Mouse (Mus musculus): ENCODE measurements around the gene Sinhcaf. TPM values are rescaled to one million over a fixed set of nuclear protein-coding genes. Genes with fewer than 3 reads are reported as not detected.

The Sinhcaf gene
- polyA plus RNA-seq, 1 experiment from 2014 or later: 62.0 TPM

DNA sequence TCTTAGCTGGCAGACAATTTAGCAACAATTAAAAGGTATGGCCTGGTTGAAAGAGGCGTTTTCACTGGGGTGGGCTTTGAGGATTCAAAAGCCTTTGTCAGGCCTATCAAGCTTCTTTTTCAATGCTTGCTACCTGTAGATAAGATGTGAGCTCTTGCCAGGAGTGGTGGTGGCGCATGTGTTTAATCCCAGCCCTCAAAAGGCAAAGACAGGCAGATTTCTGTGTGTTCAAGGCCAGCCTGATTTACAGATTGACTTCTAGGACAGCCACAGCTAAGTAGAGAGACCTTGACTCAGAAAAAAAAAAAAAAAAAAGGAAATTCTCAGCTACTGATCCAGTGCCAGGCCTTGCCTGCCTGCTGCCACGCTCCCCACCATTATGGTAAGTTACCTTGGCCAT is 43.5 kb downstream of the Sinhcaf start:
- WGBS: 80% methylated on average over 3 of the region's 3 CpGs

DNA sequence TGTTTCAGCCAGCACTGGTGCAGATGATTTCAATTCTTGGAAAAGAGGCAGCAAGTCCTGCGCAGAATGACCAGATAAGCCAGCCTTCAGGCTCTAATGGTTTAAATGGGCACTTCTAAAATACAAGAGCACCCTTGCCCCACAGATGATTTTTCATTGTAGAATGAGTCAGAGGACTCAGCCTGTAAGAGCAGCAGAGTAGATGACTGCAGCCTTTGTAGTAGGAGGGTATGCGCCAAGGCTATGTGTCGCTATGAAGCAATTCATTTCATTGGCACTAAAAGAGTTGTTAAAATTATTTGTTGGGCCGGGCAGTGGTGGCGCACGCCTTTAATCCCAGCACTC is 49.8 kb downstream of the Sinhcaf start:
- Histone ChIP-seq H3K9me3 (ENCODE audit: control insufficient read depth, low read length) (no peaks in the 10 kb centered on the region), H3K4me1 (ENCODE audit: control insufficient read depth in 2 of 2, insufficient read depth in 2 of 2, low read length in 2 of 2) (peaks cover 0 to 2% of the 10 kb centered on the region in 2 experiments; a peak in 2 of 4 replicates), H3K9ac (ENCODE audit: low read length) (peak overlapping the region; percentile 86), H3K27me3 (ENCODE audit: control insufficient read depth, insufficient read depth, low read length) (no peaks in the 10 kb centered on the region), H3K36me3 (ENCODE audit: control insufficient read depth, insufficient read depth, low read length) (no peaks in the 10 kb centered on the region), H3K4me2 (ENCODE audit: low read length) (peak overlapping the region; percentile 89), H3K27ac (replicated peaks in 1 of 2; ENCODE audit: control insufficient read depth in 1 of 2, insufficient read depth in 1 of 2, low read depth in 2 of 2, low read length in 2 of 2) (peak overlapping the region; percentile 71 to 83), H3K4me3 (ENCODE audit: control insufficient read depth in 1 of 2, insufficient read depth in 1 of 2, low read depth in 1 of 2, low read length in 2 of 2) (peak overlapping the region; percentile 70 to 81)
- ATAC-seq (ENCODE audit: insufficient number of reproducible peaks, insufficient read depth, low FRiP score, low read depth): 0 out of 2 replicates have a peak, but pooled peaks have one; percentile 1
- 51% methylated on average over 6 of the region's 6 CpGs for WGBS

More for the DNA sequence above, 43.5 kb downstream of the Sinhcaf start:
- Histone ChIP-seq H3K4me2 (ENCODE audit: low read length) (no peak overlapping the region), H3K36me3 (ENCODE audit: control insufficient read depth, insufficient read depth, low read length) (no peaks in the 10 kb centered on the region), H3K9ac (ENCODE audit: low read length) (no peak overlapping the region), H3K27ac (replicated peaks in 1 of 2; ENCODE audit: control insufficient read depth in 1 of 2, insufficient read depth in 1 of 2, low read depth in 2 of 2, low read length in 2 of 2) (no peak overlapping the region), H3K27me3 (ENCODE audit: control insufficient read depth, insufficient read depth, low read length) (no peaks in the 10 kb centered on the region), H3K4me3 (ENCODE audit: control insufficient read depth in 1 of 2, insufficient read depth in 1 of 2, low read depth in 1 of 2, low read length in 2 of 2) (no peak overlapping the region), H3K4me1 (ENCODE audit: control insufficient read depth in 2 of 2, insufficient read depth in 2 of 2, low read length in 2 of 2) (no peaks in the 10 kb centered on the region), H3K9me3 (ENCODE audit: control insufficient read depth, low read length) (no peaks in the 10 kb centered on the region)
- no peak for ATAC-seq (ENCODE audit: insufficient number of reproducible peaks, insufficient read depth, low FRiP score, low read depth)

DNA sequence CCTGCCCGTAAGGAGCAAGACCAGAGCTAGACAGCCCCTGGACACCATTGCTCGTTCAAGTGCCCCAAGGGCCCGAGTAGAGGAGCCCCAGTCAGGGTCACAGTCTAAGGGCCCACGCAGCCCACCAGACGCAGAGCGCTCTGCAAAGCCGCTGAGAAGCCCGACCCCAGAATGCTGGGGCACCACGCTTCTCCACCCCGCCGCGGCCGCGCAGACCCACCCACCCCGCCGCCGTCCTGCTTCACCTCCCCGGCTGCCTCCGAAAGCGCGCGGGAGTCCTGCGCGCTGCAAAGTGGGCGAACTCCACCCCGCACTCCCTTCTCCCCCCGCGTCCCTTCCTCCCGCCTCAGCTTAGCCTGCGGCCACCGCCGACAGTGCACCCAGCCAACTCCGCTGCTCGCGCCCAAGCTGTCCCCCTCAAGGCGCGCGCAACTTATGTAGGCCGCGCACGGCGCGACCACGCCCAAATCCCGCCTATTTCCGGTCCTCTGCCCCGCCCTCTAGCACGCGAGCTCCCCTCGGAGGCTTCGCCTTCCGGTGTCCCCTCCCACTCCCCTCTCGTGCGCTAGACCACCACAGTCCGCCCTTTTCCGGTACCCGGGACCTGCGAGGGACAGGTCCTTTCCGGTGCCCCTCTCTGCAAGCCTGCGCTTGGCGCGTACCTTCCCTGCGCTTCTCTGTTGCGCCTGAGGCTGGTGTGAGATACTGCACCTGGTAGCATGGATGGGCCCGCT is 50.3 kb downstream of the Sinhcaf start, which contains the start of gene Caprin2:
Gene Caprin2 (minus strand): TSS at position 465 of the 734 bp plus-strand sequence.
- peak within 1 kb of the TSS; percentile 71 to 83 for H3K27ac ChIP-seq (replicated peaks in 1 of 2; ENCODE audit: control insufficient read depth in 1 of 2, insufficient read depth in 1 of 2, low read depth in 2 of 2, low read length in 2 of 2)
- no peaks in the 10 kb centered on the region for H3K27me3 ChIP-seq (ENCODE audit: control insufficient read depth, insufficient read depth, low read length)
- H3K36me3 ChIP-seq (ENCODE audit: control insufficient read depth, insufficient read depth, low read length): no peaks in the 10 kb centered on the region
- under 1% methylated on average over 64 of the region's 65 CpGs for WGBS
- peak within 1 kb of the TSS; percentile 70 to 81 for H3K4me3 ChIP-seq (ENCODE audit: control insufficient read depth in 1 of 2, insufficient read depth in 1 of 2, low read depth in 1 of 2, low read length in 2 of 2)
- H3K9me3 ChIP-seq (ENCODE audit: control insufficient read depth, low read length): no peaks in the 10 kb centered on the region
- H3K4me1 ChIP-seq (ENCODE audit: control insufficient read depth in 2 of 2, insufficient read depth in 2 of 2, low read length in 2 of 2): peaks cover 0 to 2% of the 10 kb centered on the region in 2 experiments; a peak in 2 of 4 replicates
- ATAC-seq (ENCODE audit: insufficient number of reproducible peaks, insufficient read depth, low FRiP score, low read depth): peak; percentile 98
- peak within 1 kb of the TSS; percentile 86 for H3K9ac ChIP-seq (ENCODE audit: low read length)
- peak within 1 kb of the TSS; percentile 89 for H3K4me2 ChIP-seq (ENCODE audit: low read length)

- H3K36me3 ChIP-seq (ENCODE audit: control insufficient read depth, insufficient read depth, low read length): no peaks in the 10 kb centered on the region
These were observed 51.1 kb downstream of the Sinhcaf start for GRCm38 (mm10) chr6:148894888-148895772.

DNA sequence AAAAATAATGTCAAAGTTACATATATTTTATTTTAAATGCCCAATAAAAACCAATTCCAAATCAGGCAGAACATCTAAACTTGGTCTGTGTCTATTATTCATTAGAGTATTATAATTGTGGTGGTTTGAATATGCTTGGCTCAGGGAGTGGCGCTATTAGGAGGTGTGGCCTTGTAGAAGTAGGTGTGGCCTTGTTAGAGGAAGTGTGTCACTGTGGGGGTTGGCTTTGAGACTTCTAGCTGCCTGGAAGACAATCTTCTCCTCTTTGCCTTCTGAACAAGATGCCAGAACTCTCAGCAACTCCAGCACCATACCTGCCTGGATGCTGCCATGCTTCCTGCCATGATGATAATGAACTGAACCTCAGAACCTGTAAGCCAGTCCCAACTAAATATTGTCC is 72.4 kb downstream of the Sinhcaf start:
- ATAC-seq (ENCODE audit: insufficient number of reproducible peaks, insufficient read depth, low FRiP score, low read depth): no peak
- Histone ChIP-seq H3K4me3 (ENCODE audit: control insufficient read depth in 1 of 2, insufficient read depth in 1 of 2, low read depth in 1 of 2, low read length in 2 of 2) (no peak overlapping the region), H3K9me3 (ENCODE audit: control insufficient read depth, low read length) (no peaks in the 10 kb centered on the region), H3K27ac (replicated peaks in 1 of 2; ENCODE audit: control insufficient read depth in 1 of 2, insufficient read depth in 1 of 2, low read depth in 2 of 2, low read length in 2 of 2) (no peak overlapping the region), H3K4me2 (ENCODE audit: low read length) (no peak overlapping the region), H3K36me3 (ENCODE audit: control insufficient read depth, insufficient read depth, low read length) (0 out of 2 replicates have a peak, but pooled peaks cover 3% of the 10 kb centered on the region), H3K27me3 (ENCODE audit: control insufficient read depth, insufficient read depth, low read length) (no peaks in the 10 kb centered on the region), H3K9ac (ENCODE audit: low read length) (no peak overlapping the region), H3K4me1 (ENCODE audit: control insufficient read depth in 2 of 2, insufficient read depth in 2 of 2, low read length in 2 of 2) (no peaks in the 10 kb centered on the region)
- WGBS: 93% methylated on average over 1 of the region's 1 CpGs

More at GRCm38 (mm10) chr6:148894888-148895772, 51.1 kb downstream of the Sinhcaf start:
- H3K4me3 ChIP-seq (ENCODE audit: control insufficient read depth in 1 of 2, insufficient read depth in 1 of 2, low read depth in 1 of 2, low read length in 2 of 2): peak overlapping the region; percentile 70 to 81
- H3K4me2 ChIP-seq (ENCODE audit: low read length): peak overlapping the region; percentile 89
- H3K27me3 ChIP-seq (ENCODE audit: control insufficient read depth, insufficient read depth, low read length): no peaks in the 10 kb centered on the region
- peak overlapping the region; percentile 67 to 83 for H3K27ac ChIP-seq (replicated peaks in 1 of 2; ENCODE audit: control insufficient read depth in 1 of 2, insufficient read depth in 1 of 2, low read depth in 2 of 2, low read length in 2 of 2)
- no peaks in the 10 kb centered on the region for H3K9me3 ChIP-seq (ENCODE audit: control insufficient read depth, low read length)
- peaks cover 0 to 2% of the 10 kb centered on the region in 2 experiments; a peak in 2 of 4 replicates for H3K4me1 ChIP-seq (ENCODE audit: control insufficient read depth in 2 of 2, insufficient read depth in 2 of 2, low read length in 2 of 2)
- WGBS: 10% methylated on average over 18 of the region's 18 CpGs
- H3K9ac ChIP-seq (ENCODE audit: low read length): peak overlapping the region; percentile 86
- 0 out of 2 replicates have a peak, but pooled peaks have one; percentile 7 for ATAC-seq (ENCODE audit: insufficient number of reproducible peaks, insufficient read depth, low FRiP score, low read depth)

Other genes starting within 250 kb of the Sinhcaf start
- gene Ipo8, start 115.0 kb downstream of the Sinhcaf start, polyA plus RNA-seq (2014; fragmentation: Nextera tagmentation; extraction: Ambion mirVana): 13.7 and 17.7 TPM in 2 replicates
- 10.1 and 10.5 TPM in 2 replicates for gene Caprin2, start 50.2 kb downstream of the Sinhcaf start, polyA plus RNA-seq (2014; fragmentation: Nextera tagmentation; extraction: Ambion mirVana)
- 11.3 and 11.4 TPM in 2 replicates for gene Dennd5b, start 155.2 kb upstream of the Sinhcaf start, polyA plus RNA-seq (2014; fragmentation: Nextera tagmentation; extraction: Ambion mirVana)
- gene Gm10203, start 183.7 kb upstream of the Sinhcaf start, polyA plus RNA-seq (2014; fragmentation: Nextera tagmentation; extraction: Ambion mirVana): not detected in 2 replicates
- 12.8 and 15.5 TPM in 2 replicates for gene Etfbkmt, start 193.4 kb upstream of the Sinhcaf start, polyA plus RNA-seq (2014; fragmentation: Nextera tagmentation; extraction: Ambion mirVana)
- 25.9 and 27.2 TPM in 2 replicates for gene Amn1, start 242.2 kb upstream of the Sinhcaf start, polyA plus RNA-seq (2014; fragmentation: Nextera tagmentation; extraction: Ambion mirVana)

All from heart, embryonic 14.5 days (tissue).